Mouse (Mus musculus): Measurements from ENCODE around the gene Mdh2.
A peak's percentile ranks its signal among the peaks of the same experiment; 100 is the strongest.

DNA sequence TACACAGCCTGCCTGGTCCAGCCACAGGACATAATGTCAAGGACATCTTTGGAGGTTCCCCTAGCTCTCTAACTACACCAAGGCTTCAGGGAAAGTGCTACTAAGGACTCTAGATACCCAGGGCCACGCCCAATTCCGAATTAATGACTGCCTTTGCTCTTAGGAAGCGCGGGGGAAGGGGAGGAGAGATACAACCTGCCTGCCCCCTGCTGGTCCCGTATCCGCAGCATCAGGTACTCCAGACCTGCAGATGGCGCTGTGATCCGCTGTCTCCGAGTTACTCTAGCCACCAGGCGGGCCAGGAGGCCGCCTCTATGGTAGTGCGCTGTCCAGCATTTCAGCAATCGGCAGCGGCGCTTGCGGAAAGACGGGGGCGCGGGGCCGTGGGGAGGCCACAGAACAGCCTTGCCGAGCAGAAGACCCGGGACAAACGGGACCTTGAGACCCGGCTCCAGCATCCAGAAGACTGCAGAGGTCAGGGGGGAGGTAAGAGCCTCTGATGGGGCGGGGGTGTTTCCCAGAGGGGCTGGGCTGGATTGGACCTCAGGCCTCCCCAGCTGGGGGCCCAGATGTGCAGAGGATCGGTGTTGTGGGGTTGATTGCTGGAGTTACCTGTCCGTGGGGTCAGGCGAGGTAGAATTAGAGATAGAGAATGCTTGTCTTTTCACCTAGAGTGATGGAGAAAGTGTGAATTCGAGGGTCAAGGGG lies 28.4 kb downstream of the Mdh2 start, which contains the start of gene Srrm3:
- no peak for TF ChIP-seq POLR2A (IDR thresholded peaks at IDR 0.05; ENCODE audit: insufficient read length, low read depth)
- TF ChIP-seq USF1 (IDR thresholded peaks at IDR 0.05; ENCODE audit: low read depth), result no peak
- no peak for TF ChIP-seq SRF (IDR thresholded peaks at IDR 0.05; ENCODE audit: control insufficient read depth, insufficient read length, low read depth)
- TF ChIP-seq MYOD1 (IDR thresholded peaks at IDR 0.05; ENCODE audit: control insufficient read depth in 1 of 3, insufficient read length in 2 of 3, low read depth in 2 of 3), result no peak
- no peak for TF ChIP-seq MAX (IDR thresholded peaks at IDR 0.05; ENCODE audit: low read depth)
- peak in 2 of 3 experiments; percentile 14 to 30 for TF ChIP-seq MYOG (IDR thresholded peaks at IDR 0.05; ENCODE audit: control insufficient read depth in 1 of 3, insufficient read depth in 1 of 3, insufficient read length in 2 of 3, low read depth in 2 of 3)
- TF ChIP-seq CEBPB (IDR thresholded peaks at IDR 0.05; ENCODE audit: insufficient read depth, poor library complexity, severe bottlenecking), result no peak
- TF ChIP-seq POLR2AphosphoS2 (IDR thresholded peaks at IDR 0.05; ENCODE audit: insufficient read length, low read depth), result no peak
- TF ChIP-seq TCF12 (IDR thresholded peaks at IDR 0.05; ENCODE audit: insufficient read depth, poor library complexity, severe bottlenecking), result no peak
